ENCODE assay signal across 20 mouse cellular contexts in genomic region chr16:90517041-90517440, GRCm38 (mm10).
"Had no signal": no experiment of that assay in that cellular context is flagged by ENCODE, and none has a peak within 500 bp of the region (broad histone marks: within the 10 kb centered on the region; RNA-seq: fewer than 3 reads in every experiment).

No protein-coding gene starts in this region.

- H3K36me3 ChIP-seq: limb, embryonic 13.5 days; liver, embryonic 13.5 days; midbrain, embryonic 10.5 days; neural tube, embryonic 12.5 days; neural tube, embryonic 15.5 days; stomach, embryonic 15.5 days had no signal

- H3K4me2 ChIP-seq: limb, embryonic 13.5 days; liver, embryonic 13.5 days; neural tube, embryonic 12.5 days; neural tube, embryonic 15.5 days; stomach, embryonic 15.5 days had no signal

- H3K4me1 ChIP-seq: liver, embryonic 13.5 days; megakaryocyte, embryonic 14.5 days had no signal

- H3K27ac ChIP-seq: liver, embryonic 13.5 days; midbrain, embryonic 10.5 days; neural tube, embryonic 12.5 days; neural tube, embryonic 15.5 days; stomach, embryonic 15.5 days had no signal

- H3K9ac ChIP-seq: limb, embryonic 13.5 days; liver, embryonic 13.5 days; neural tube, embryonic 12.5 days; neural tube, embryonic 15.5 days; stomach, embryonic 15.5 days had no signal

- H3K9me3 ChIP-seq: limb, embryonic 13.5 days; liver, embryonic 13.5 days; midbrain, embryonic 10.5 days; neural tube, embryonic 12.5 days; neural tube, embryonic 15.5 days; stomach, embryonic 15.5 days had no signal

- H3K4me3 ChIP-seq: limb, embryonic 13.5 days; liver, embryonic 13.5 days; megakaryocyte, embryonic 14.5 days; midbrain, embryonic 10.5 days; neural tube, embryonic 12.5 days; neural tube, embryonic 15.5 days; stomach, embryonic 15.5 days had no signal

- H3K27me3 ChIP-seq: limb, embryonic 13.5 days; liver, embryonic 13.5 days; megakaryocyte, embryonic 14.5 days; neural tube, embryonic 12.5 days; neural tube, embryonic 15.5 days; stomach, embryonic 15.5 days had no signal

- DNase-seq: kidney, adult 18-20 months; kidney, adult 9 months; kidney, postnatal 14 days; kidney, postnatal 4 days; left cerebral cortex, postnatal 4 days; liver, embryonic 13.5 days; lung, postnatal 14 days; midbrain, embryonic 14.5 days; right cerebral cortex, adult 18-20 months; right cerebral cortex, postnatal 14 days; spleen, adult 18-20 months; thymus, postnatal 25 days had no signal

- ATAC-seq: inflammation-experienced regulatory T-cells, adult 6 months; intestine, embryonic 16.5 days had no signal
